Mouse (Mus musculus): Measurements from ENCODE around the gene Rnpep. TPM values are rescaled to one million over a fixed set of nuclear protein-coding genes. Genes with fewer than 3 reads are reported as not detected.

Gene Rnpep
- polyA plus RNA-seq, 1 experiment from 2014 or later, result 38.6 TPM

DNA sequence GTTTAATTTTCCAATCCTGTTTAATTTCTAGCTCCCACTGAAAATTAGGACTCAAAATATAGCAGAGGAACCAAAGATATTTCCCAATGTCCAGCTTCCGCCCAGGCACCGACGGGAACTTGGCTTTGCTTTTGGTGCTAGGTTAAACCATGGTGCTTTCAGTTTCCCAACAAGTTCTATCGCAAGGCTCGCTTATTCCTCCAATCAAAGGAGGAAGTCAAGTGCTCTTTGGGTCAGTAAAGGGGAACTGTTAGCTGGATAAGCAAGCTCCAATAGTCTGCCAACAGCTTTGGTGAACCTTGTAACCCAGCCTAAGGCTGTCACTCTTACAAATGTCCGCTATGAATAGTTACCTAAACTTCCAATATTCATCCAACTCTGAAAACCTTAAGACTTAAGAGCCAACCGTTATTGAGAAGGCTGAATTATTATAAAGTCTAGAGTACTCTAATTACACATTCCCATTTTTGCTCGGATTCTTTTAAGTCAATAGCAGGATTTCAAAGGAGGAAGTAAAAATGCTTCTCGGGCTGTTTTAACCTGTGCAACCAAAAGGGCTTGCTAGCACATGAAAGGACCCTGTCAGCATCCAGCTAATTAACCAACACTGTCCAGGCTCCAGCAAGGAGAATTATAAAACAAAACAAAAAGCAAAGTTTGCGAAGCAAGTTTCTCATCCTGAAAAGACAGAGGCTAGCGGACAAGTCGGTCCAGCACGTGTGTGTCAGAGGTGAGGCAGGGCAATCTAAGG is 1.2 kb downstream of the Rnpep start:
- Histone ChIP-seq H3K27me3 (replicated peaks) (0 out of 2 replicates have a peak, but pooled peaks cover 6% of the 10 kb centered on the region), H3K4me2 (peak overlapping the region; percentile 98), H3K36me3 (peaks cover 18% of the 10 kb centered on the region), H3K9ac (peak overlapping the region; percentile 82), H3K27ac (peak overlapping the region; percentile 73), H3K4me3 (peak overlapping the region; percentile 79), H3K9me3 (replicated peaks) (no peaks in the 10 kb centered on the region), H3K4me1 (peaks cover 24% of the 10 kb centered on the region)
- whole genome bisulfite sequencing (ENCODE audit: insufficient replicate concordance), result 12% methylated on average over 13 of the region's 13 CpGs
- ATAC-seq, result no peak; the same call in 1 of the 2 replicates

DNA sequence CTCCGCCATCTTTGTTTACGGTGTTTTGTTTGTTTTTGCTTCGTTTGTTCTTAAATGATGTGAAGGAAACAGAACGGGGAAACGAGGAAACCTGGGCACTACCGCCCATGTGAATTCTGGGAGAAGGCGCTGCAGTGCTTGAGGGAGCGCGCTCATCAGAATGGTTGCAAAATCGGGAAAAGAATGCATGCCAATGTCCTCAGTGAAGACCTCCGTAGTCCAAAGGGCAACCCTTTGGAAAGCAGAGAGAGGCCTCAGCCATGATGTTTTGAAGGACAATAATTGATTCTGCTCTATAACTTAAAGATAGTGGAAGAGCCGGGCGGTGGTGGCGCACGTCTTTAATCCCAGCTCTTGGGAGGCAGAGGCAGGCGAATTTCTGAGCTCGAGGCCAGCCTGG is 2.0 kb downstream of the Rnpep start:
- no peak for ATAC-seq
- Histone ChIP-seq H3K9ac (no peak overlapping the region), H3K27ac (no peak overlapping the region), H3K36me3 (peaks cover 23% of the 10 kb centered on the region), H3K4me2 (peak overlapping the region; percentile 98), H3K4me1 (peaks cover 24% of the 10 kb centered on the region), H3K27me3 (replicated peaks) (0 out of 2 replicates have a peak, but pooled peaks cover 6% of the 10 kb centered on the region), H3K4me3 (0 out of 2 replicates have a peak overlapping the region, but pooled peaks have one; percentile 79), H3K9me3 (replicated peaks) (no peaks in the 10 kb centered on the region)
- WGBS (ENCODE audit: insufficient replicate concordance), result 90% methylated on average over 17 of the region's 17 CpGs

DNA sequence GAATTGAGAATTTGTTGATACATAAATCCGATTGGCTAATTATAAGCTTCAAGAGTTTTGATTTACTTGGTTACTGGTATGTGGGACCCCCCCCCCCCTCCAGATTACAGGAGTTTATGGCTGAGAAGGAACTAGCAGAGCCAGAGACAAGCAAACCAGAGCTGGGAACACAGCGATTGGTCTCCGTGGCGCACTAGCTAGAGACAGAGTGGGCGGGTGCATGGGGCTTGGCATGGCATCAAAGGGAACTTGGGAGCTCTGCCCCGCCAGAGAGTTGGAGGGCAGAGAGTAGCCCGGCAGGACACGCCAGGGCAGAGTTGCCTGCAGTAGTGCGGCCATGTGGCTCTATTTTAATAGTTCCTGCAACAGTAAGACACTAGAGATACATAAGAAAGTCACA is 3.2 kb downstream of the Rnpep start:
- Histone ChIP-seq H3K27ac (no peak overlapping the region), H3K4me1 (peaks cover 24% of the 10 kb centered on the region), H3K36me3 (peaks cover 34% of the 10 kb centered on the region), H3K9ac (no peak overlapping the region), H3K27me3 (replicated peaks) (0 out of 2 replicates have a peak, but pooled peaks cover 6% of the 10 kb centered on the region), H3K4me2 (no peak overlapping the region), H3K4me3 (no peak overlapping the region), H3K9me3 (replicated peaks) (no peaks in the 10 kb centered on the region)
- ATAC-seq, result no peak
- 86% methylated on average over 9 of the region's 9 CpGs for WGBS (ENCODE audit: insufficient replicate concordance)

DNA sequence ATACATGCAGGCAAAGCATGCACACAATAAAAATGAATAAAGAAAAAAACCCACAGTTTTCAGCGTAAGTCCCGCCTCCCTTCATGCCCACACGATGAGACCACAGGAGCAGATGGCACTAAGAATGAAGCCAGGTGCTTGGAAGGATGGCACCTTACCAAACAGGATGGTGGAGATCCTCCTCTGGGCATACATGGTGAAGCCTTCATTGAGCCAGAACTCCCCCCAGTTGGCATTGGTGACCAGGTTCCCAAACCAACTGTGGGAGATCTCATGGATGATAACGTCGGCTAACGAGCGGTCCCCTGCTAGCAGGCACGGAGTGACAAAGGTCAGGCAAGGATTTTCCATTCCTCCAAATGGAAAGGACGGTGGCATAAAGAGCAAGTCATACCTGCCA is 12.5 kb downstream of the Rnpep start:
- Histone ChIP-seq H3K36me3 (peaks cover 37% of the 10 kb centered on the region), H3K9me3 (replicated peaks) (no peaks in the 10 kb centered on the region), H3K4me2 (no peak overlapping the region), H3K9ac (no peak overlapping the region), H3K27me3 (replicated peaks) (no peaks in the 10 kb centered on the region), H3K4me3 (no peak overlapping the region), H3K27ac (no peak overlapping the region), H3K4me1 (peaks cover 7% of the 10 kb centered on the region)
- ATAC-seq, result no peak
- WGBS (ENCODE audit: insufficient replicate concordance), result 85% methylated on average over 9 of the region's 9 CpGs

DNA sequence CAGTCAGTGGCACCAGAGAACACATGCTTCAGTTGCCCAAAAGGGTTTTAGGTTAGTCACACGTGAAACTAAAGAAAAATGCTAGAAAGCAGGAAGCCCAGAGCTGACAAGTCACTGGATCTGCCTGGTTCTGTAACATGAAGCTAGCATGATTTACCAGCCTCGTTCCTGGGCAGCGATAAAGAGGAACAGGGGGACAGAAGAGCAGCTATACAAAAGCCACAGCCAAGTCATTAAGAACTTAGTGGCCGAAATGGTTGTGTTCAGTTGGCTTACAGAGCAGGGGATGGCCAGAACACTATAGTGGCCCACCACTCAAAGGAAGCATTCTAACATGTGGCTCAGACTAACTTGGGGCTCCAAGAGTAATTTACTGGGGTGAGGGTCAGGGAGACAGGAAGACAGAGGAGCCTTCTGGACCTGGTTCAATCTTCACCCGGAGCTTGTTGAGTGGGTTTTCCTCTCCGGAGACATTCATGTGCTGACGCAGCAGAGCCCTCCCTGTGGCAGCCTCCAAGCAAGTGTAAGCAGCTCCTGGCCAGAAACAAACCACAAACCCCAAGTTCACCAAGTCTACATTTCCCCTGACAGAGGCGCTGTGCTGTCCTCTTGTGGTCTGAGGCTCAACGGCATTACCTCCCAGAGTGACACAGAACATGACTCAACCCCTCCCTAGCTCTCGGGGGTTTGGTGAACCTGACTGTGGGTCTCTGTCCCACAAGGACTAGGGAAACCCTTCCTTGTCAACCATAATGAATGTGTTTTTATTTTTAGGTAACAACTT is 16.0 kb downstream of the Rnpep start:
- WGBS (ENCODE audit: insufficient replicate concordance), result 32% methylated on average over 10 of the region's 10 CpGs
- 0 out of 2 replicates have a peak, but pooled peaks have one; percentile 21 for ATAC-seq
- Histone ChIP-seq H3K27me3 (replicated peaks) (no peaks in the 10 kb centered on the region), H3K4me3 (no peak overlapping the region), H3K9me3 (replicated peaks) (no peaks in the 10 kb centered on the region), H3K4me2 (no peak overlapping the region), H3K9ac (no peak overlapping the region), H3K36me3 (peaks cover 51% of the 10 kb centered on the region), H3K4me1 (peaks cover 7% of the 10 kb centered on the region), H3K27ac (no peak overlapping the region)

DNA sequence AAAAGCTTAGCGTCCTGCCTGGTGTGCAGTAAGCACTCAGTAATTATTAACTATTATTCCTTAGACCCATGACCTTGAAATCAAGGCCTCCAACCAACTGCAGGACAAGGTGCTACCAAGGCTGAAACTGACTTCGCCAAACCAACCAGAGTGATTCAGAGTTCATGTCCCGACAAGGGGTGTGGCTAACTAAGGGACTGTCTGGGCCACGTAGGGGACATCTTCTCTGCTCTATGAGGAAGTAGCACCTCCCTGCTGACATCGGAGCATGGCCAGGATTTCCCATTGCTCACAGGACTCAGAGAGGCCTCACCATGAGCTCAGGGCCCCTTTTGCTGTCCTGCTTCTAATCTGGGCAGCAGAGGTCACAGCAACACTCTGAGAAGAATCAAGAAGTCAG is 18.1 kb downstream of the Rnpep start:
- no peaks in the 10 kb centered on the region; the same call in 1 of the 2 replicates for H3K27me3 ChIP-seq (replicated peaks)
- no peaks in the 10 kb centered on the region for H3K9me3 ChIP-seq (replicated peaks)
- no peak overlapping the region for H3K27ac ChIP-seq
- H3K4me3 ChIP-seq, result no peak overlapping the region
- no peak for ATAC-seq
- 52% methylated on average over 5 of the region's 5 CpGs for WGBS (ENCODE audit: insufficient replicate concordance)
- peaks cover 7% of the 10 kb centered on the region for H3K4me1 ChIP-seq
- H3K9ac ChIP-seq, result no peak overlapping the region
- no peak overlapping the region for H3K4me2 ChIP-seq
- peaks cover 55% of the 10 kb centered on the region for H3K36me3 ChIP-seq

DNA sequence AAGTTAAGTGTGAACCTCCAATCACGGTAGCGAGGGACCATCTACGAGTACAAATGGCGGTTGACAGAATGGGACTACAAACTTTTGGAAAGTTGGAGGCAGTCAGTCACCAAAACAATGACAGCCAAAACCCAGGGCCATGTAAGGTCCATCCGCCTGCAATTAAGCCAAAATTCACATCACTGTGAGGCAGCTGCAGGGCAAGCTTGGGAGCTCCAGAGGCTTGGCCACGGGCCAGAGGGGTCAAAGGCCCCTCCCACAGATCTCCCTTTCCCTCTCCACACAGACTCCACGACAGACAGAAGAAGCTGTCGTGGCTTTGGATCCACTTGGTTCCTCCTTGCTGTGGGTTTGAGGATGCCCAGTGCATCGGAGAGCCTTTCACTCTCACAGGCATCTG is 20.6 kb downstream of the Rnpep start:
- H3K9ac ChIP-seq, result no peak overlapping the region
- no peak overlapping the region for H3K4me2 ChIP-seq
- 71% methylated on average over 9 of the region's 9 CpGs for WGBS (ENCODE audit: insufficient replicate concordance)
- H3K36me3 ChIP-seq, result peaks cover 52% of the 10 kb centered on the region
- no peaks in the 10 kb centered on the region for H3K9me3 ChIP-seq (replicated peaks)
- H3K27ac ChIP-seq, result no peak overlapping the region
- H3K4me3 ChIP-seq, result no peak overlapping the region
- peaks cover 4% of the 10 kb centered on the region; the same call in 1 of the 2 replicates for H3K27me3 ChIP-seq (replicated peaks)
- peaks cover 15% of the 10 kb centered on the region for H3K4me1 ChIP-seq
- no peak for ATAC-seq

DNA sequence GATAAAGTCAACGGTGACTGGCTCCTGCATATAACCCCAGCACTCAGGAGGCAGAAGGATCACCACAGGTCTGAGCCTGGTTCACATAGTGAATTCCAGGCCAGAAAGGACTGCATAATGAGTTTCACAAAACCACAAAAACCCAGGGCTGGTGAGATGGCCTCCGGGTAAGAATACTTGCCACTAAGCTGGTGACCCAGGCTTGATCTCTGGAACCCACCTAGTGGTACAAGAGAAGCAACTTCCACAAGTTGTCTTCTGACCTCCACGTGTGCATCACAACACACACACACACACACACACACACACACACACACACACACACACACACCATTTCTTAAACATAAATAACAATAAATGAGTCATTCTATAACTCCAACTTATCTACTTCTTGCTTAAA is 21.6 kb downstream of the Rnpep start:
- H3K4me2 ChIP-seq, result no peak overlapping the region
- H3K27ac ChIP-seq, result no peak overlapping the region
- H3K4me3 ChIP-seq, result no peak overlapping the region
- no peaks in the 10 kb centered on the region for H3K9me3 ChIP-seq (replicated peaks)
- H3K9ac ChIP-seq, result no peak overlapping the region
- peaks cover 48% of the 10 kb centered on the region for H3K36me3 ChIP-seq
- H3K27me3 ChIP-seq (replicated peaks), result peaks cover 14% of the 10 kb centered on the region
- 82% methylated on average over 3 of the region's 3 CpGs for WGBS (ENCODE audit: insufficient replicate concordance)
- no peak for ATAC-seq
- H3K4me1 ChIP-seq, result peaks cover 12% of the 10 kb centered on the region

DNA sequence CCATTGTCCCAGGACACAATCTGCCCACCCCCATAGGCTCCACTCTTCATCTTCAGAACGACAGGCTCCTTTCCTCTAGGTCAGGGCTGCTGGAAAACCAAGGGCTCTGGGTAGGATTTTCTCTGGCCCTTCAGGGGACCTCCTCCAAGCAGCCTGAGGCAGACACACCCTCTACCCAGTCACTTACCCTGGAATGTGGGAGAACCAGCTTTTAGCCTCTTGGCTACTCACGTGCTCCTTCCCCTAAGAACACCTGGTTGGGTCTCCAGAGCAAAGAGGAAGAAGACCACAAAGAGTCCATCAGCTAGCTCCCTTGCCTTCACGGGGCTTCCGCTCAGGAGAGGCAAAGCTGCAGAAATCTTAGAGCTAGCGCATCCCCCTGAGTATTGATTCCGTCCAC is 23.0 kb downstream of the Rnpep start:
- H3K9ac ChIP-seq, result no peak overlapping the region
- peaks cover 44% of the 10 kb centered on the region for H3K36me3 ChIP-seq
- WGBS (ENCODE audit: insufficient replicate concordance), result 58% methylated on average over 6 of the region's 6 CpGs
- peaks cover 12% of the 10 kb centered on the region for H3K4me1 ChIP-seq
- H3K4me2 ChIP-seq, result no peak overlapping the region
- no peak overlapping the region for H3K4me3 ChIP-seq
- H3K27me3 ChIP-seq (replicated peaks), result peaks cover 27% of the 10 kb centered on the region
- ATAC-seq, result no peak
- no peaks in the 10 kb centered on the region for H3K9me3 ChIP-seq (replicated peaks)
- H3K27ac ChIP-seq, result no peak overlapping the region

DNA sequence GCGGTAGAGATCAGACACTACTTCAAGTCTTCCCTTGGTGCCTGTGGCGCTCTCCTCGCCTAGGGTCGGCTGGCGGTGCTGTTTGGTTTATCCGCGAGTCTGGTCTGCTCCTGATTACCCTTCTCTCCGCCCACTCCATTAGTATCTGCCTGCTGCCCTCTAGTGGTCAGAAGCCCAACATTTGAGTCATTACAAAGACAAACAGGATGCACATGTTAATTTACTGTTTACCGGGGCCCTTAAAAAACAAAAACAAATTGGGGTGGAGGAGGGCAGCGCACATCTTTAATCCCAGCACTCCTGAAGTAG is 24.8 kb downstream of the Rnpep start:
- under 1% methylated on average over 10 of the region's 10 CpGs for WGBS (ENCODE audit: insufficient replicate concordance)
- Histone ChIP-seq H3K4me2 (peak overlapping the region; percentile 71), H3K9me3 (replicated peaks) (no peaks in the 10 kb centered on the region), H3K36me3 (peaks cover 25% of the 10 kb centered on the region), H3K27ac (peak overlapping the region; percentile 55), H3K4me3 (peak overlapping the region; percentile 33), H3K4me1 (peaks cover 12% of the 10 kb centered on the region), H3K27me3 (replicated peaks) (peaks cover 36% of the 10 kb centered on the region), H3K9ac (peak overlapping the region; percentile 56; the same call in 1 of the 2 replicates)
- peak; percentile 75 for ATAC-seq

DNA sequence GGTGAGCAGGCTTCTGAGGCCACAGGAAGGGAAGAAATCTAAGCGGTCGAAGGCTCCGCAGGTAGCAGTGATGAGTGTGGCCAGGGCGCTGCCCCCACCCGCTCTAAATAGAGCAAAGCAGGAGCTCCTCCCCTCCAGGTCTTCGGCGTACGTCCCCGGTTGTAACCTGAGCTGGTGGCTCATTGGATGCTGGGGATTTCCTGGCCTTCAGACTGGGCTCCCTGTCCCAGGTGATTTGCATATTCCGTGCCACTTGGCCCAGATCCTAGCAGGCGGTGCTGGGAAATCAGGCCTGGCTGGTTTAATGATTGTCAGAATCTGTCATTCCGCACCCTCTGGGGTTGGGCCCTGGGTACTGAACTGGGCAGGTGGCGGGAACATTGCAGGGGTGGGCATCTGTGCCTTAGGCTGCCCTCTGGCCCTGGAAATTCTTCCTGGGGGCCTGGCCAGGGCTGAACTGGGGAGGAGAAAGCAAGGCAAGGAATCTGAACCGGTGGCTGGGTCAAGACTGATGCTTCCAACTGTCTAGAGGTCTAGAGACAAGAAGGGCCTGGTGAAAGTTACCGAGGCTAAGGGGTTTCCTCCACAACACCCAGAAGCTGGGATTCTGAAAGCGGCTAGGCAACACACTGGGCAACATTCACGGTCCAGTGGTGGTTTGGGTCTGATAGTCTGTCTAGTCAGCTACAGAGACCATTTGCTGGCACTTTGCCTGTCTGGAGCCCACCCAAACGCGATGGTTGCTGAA is 25.3 kb downstream of the Rnpep start, which contains the start of gene Elf3:
Gene Elf3, minus strand, starts transcription at position 189 of the 748 bp plus-strand sequence.
- Histone ChIP-seq H3K4me3 (peak within 1 kb of the TSS; percentile 33), H3K9me3 (replicated peaks) (no peaks in the 10 kb centered on the region), H3K4me2 (peak within 1 kb of the TSS; percentile 71), H3K27me3 (replicated peaks) (peaks cover 36% of the 10 kb centered on the region), H3K36me3 (peaks cover 20% of the 10 kb centered on the region), H3K27ac (peak within 1 kb of the TSS; percentile 55), H3K4me1 (peaks cover 12% of the 10 kb centered on the region), H3K9ac (peak within 1 kb of the TSS; percentile 56; the same call in 1 of the 2 replicates)
- WGBS (ENCODE audit: insufficient replicate concordance), result 30% methylated on average over 19 of the region's 19 CpGs
- peak; percentile 76 for ATAC-seq

All from liver, embryonic 12.5 days (tissue).